Mouse (Mus musculus): Measurements from ENCODE around the gene Cers1. TPM values are rescaled to one million over a fixed set of nuclear protein-coding genes. Genes with fewer than 3 reads are reported as not detected.
A peak's percentile ranks its signal among the peaks of the same experiment; 100 is the strongest.

The Cers1 gene
- total and polyA plus RNA-seq, 3 experiments, result 0.13 TPM; not detected in 2

DNA sequence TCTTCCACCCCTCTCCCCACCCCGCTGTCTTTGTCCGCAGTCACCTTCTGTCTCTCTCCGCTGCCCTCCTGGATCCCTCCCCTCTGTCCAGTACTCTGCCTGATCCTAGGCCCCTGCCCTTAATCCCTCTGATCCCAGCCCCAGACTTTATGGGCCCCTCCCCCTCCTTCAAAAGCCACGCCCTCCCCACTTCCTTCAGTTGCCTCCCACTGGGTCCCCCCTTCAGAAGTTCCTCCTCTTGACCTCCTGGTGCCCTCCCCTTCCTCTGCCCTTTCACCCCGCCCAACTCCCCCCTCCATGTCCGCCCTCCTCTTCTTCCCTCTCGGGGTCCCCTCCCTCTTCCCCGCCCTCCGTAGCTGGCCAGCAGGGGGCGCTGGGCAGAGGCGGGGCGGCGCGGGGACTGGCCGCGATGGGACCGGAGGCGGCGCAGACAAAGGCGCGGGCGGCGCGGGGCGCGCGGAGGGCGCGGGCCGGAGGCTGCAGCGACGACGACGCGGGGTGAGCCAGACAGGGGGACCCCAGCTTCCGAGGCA is 32.9 kb upstream of the Cers1 start, which contains the start of gene Homer3:
Homer3 (plus strand) TSS at position 225 of the 533 bp plus-strand sequence.
- dilution Hi-C loops (cut with MboI; ENCODE audit: extremely low pct_ligation_motif_present, extremely low pct_unique_long_range_greater_than_20kb, low sequenced_read_pairs), result no loop called here
- H3K27me3 ChIP-seq (replicated peaks), result no peaks in the 10 kb centered on the region
- TF ChIP-seq UBTF (IDR thresholded peaks at IDR 0.05; ENCODE audit: low read depth, low read length), result peak; percentile 42; the same call in 1 of the 2 replicates
- TF ChIP-seq HCFC1 (IDR thresholded peaks at IDR 0.05; ENCODE audit: low read depth, low read length), result peak; percentile 77
- TF ChIP-seq GABPA (IDR thresholded peaks at IDR 0.05; ENCODE audit: insufficient replicate concordance, low read depth, low read length), result no peak
- no peak for TF ChIP-seq MAFK (IDR thresholded peaks at IDR 0.05; ENCODE audit: insufficient replicate concordance, low read length)
- peak; percentile 49; the same call in 1 of the 2 replicates for TF ChIP-seq IRF4 (IDR thresholded peaks at IDR 0.05; ENCODE audit: low read depth, low read length)
- TF ChIP-seq CTCF (conservative IDR thresholded peaks at IDR 0.05 in 1 of 2, IDR thresholded peaks at IDR 0.05 in 1 of 2; ENCODE audit: low read depth in 2 of 2, low read length in 2 of 2), result peak in 1 of 2 experiments; percentile 81; a peak in 2 of 4 replicates
- no peak for TF ChIP-seq ZMIZ1 (IDR thresholded peaks at IDR 0.05; ENCODE audit: low read depth, low read length)
- no peak for TF ChIP-seq POLR2AphosphoS2 (IDR thresholded peaks at IDR 0.05; ENCODE audit: low read depth, low read length)
- no peak for TF ChIP-seq JUND (conservative IDR thresholded peaks at IDR 0.05; ENCODE audit: low read depth, low read length)
- no peak for TF ChIP-seq RCOR1 (conservative IDR thresholded peaks at IDR 0.05; ENCODE audit: low read depth, low read length)
- peak; percentile 54; the same call in 1 of the 2 replicates for TF ChIP-seq KAT2A (IDR thresholded peaks at IDR 0.05; ENCODE audit: insufficient replicate concordance, low read length)
- peak; percentile 38; the same call in 1 of the 2 replicates for TF ChIP-seq SMC3 (IDR thresholded peaks at IDR 0.05; ENCODE audit: low read depth, low read length)
- no peak for TF ChIP-seq ZKSCAN1 (IDR thresholded peaks at IDR 0.05; ENCODE audit: borderline replicate concordance, low read depth, low read length)
- peak; percentile 61; the same call in 1 of the 2 replicates for TF ChIP-seq NRF1 (IDR thresholded peaks at IDR 0.05; ENCODE audit: low read depth, low read length)
- TF ChIP-seq MEF2A (IDR thresholded peaks at IDR 0.05; ENCODE audit: borderline replicate concordance, low read depth, low read length), result 0 out of 2 replicates have a peak, but pooled peaks have one; percentile 11
- peak; percentile 19 for TF ChIP-seq SIN3A (IDR thresholded peaks at IDR 0.05; ENCODE audit: low read length)
- no peak for TF ChIP-seq MAX (IDR thresholded peaks at IDR 0.05; ENCODE audit: low read length)
- peak; percentile 72; the same call in 1 of the 2 replicates for TF ChIP-seq TCF12 (IDR thresholded peaks at IDR 0.05; ENCODE audit: low read depth, low read length)
- peak; percentile 80 for TF ChIP-seq ELF1 (IDR thresholded peaks at IDR 0.05; ENCODE audit: low read depth, low read length)
- peak; percentile 76 for TF ChIP-seq CHD2 (IDR thresholded peaks at IDR 0.05; ENCODE audit: low read length)
- peak; percentile 37; the same call in 1 of the 2 replicates for TF ChIP-seq NELFE (IDR thresholded peaks at IDR 0.05; ENCODE audit: low read depth, low read length)
- peak; percentile 55; the same call in 1 of the 2 replicates for TF ChIP-seq POLR2A (IDR thresholded peaks at IDR 0.05; ENCODE audit: low read depth, low read length)
- TF ChIP-seq MAZ (IDR thresholded peaks at IDR 0.05; ENCODE audit: low read depth, low read length), result peak; percentile 99
- no peak for TF ChIP-seq ETS1 (conservative IDR thresholded peaks at IDR 0.05; ENCODE audit: low read depth, low read length)

More for the DNA sequence above, 32.9 kb upstream of the Cers1 start, which contains the start of gene Homer3:
- H3K36me3 ChIP-seq (replicated peaks in 1 of 2; ENCODE audit: control insufficient read depth in 1 of 2, insufficient read depth in 1 of 2, low read length in 1 of 2), result peaks cover 13 to 31% of the 10 kb centered on the region in 2 experiments
- H3K9me3 ChIP-seq (replicated peaks; ENCODE audit: low read length), result peaks cover 3% of the 10 kb centered on the region
- peak within 1 kb of the TSS; percentile 48 for H3K4me2 ChIP-seq (ENCODE audit: insufficient read depth, low read depth, poor library complexity, severe bottlenecking)
- peak within 1 kb of the TSS; percentile 74 to 96 (median 88) for H3K4me3 ChIP-seq (replicated peaks in 1 of 3; ENCODE audit: low read depth in 2 of 3, low read length in 2 of 3, poor library complexity in 1 of 3)
- H3K4me1 ChIP-seq (ENCODE audit: control insufficient read depth in 1 of 2, insufficient read depth in 2 of 2), result peaks cover 8 to 20% of the 10 kb centered on the region in 2 experiments
- H3K79me2 ChIP-seq (replicated peaks; ENCODE audit: control insufficient read depth, extremely low read depth, insufficient read depth, poor library complexity, severe bottlenecking), result no peaks in the 10 kb centered on the region
- peak; percentile 94 for DNase-seq (ENCODE audit: extremely low read depth)
- no peak within 1 kb of the TSS for H3K27ac ChIP-seq (ENCODE audit: insufficient read depth, low read depth)
- peak within 1 kb of the TSS; percentile 92 for H3K9ac ChIP-seq (ENCODE audit: insufficient read depth, low read depth)
- in situ Hi-C loops (cut with MboI; ENCODE audit: low pct_ligation_motif_present, low pct_unique_long_range_greater_than_20kb, low sequenced_read_pairs), result no loop called here
